23 mouse cellular contexts compared by ENCODE assay signal in genomic region chr11:97299939-97300338, GRCm38 (mm10). TPM values are rescaled to one million over a fixed set of nuclear protein-coding genes. Genes with fewer than 3 reads are reported as not detected.
DNase-seq lines count a peak whose midpoint lies in the region; ATAC-seq and TF ChIP-seq lines count a peak whose summit lies in the region.
"Had no signal": no experiment of that assay in that cellular context is flagged by ENCODE, and none has a peak within 500 bp of the region (broad histone marks: within the 10 kb centered on the region; RNA-seq: fewer than 3 reads in every experiment).

No protein-coding gene starts in this region.

- TF ChIP-seq CTCF in heart, postnatal 0 days (IDR thresholded peaks at IDR 0.05; ENCODE audit: low read depth), result no peak

- no peaks in the 10 kb centered on the region for H3K9me3 ChIP-seq in heart, embryonic 13.5 days
- no peaks in the 10 kb centered on the region for H3K9me3 ChIP-seq in heart, embryonic 15.5 days (replicated peaks)
- H3K9me3 ChIP-seq in heart, postnatal 0 days (replicated peaks; ENCODE audit: control insufficient read depth, low read length), result no peaks in the 10 kb centered on the region
- H3K9me3 ChIP-seq: embryonic facial prominence, embryonic 13.5 days; embryonic facial prominence, embryonic 15.5 days; forebrain, embryonic 10.5 days; forebrain, embryonic 12.5 days had no signal

- peak; percentile 36; the same call in 1 of the 2 replicates for TF ChIP-seq EP300 in heart, postnatal 0 days (IDR thresholded peaks at IDR 0.05; ENCODE audit: low read depth)

- H3K9ac ChIP-seq in heart, embryonic 13.5 days, result no peak overlapping the region
- no peak overlapping the region for H3K9ac ChIP-seq in heart, embryonic 15.5 days
- no peak overlapping the region for H3K9ac ChIP-seq in heart, postnatal 0 days (replicated peaks; ENCODE audit: low read depth, low read length)
- H3K9ac ChIP-seq: embryonic facial prominence, embryonic 13.5 days; embryonic facial prominence, embryonic 15.5 days; forebrain, embryonic 12.5 days had no signal

- H3K27ac ChIP-seq in heart, embryonic 13.5 days (replicated peaks), result peak overlapping the region; percentile 61
- peak overlapping the region; percentile 89 for H3K27ac ChIP-seq in heart, embryonic 15.5 days
- H3K27ac ChIP-seq in heart, postnatal 0 days (ENCODE audit: low read depth), result peak overlapping the region; percentile 24
- H3K27ac ChIP-seq: embryonic facial prominence, embryonic 13.5 days; embryonic facial prominence, embryonic 15.5 days; forebrain, embryonic 10.5 days; forebrain, embryonic 12.5 days had no signal

- H3K4me2 ChIP-seq in heart, embryonic 13.5 days, result no peak overlapping the region
- H3K4me2 ChIP-seq in heart, embryonic 15.5 days, result no peak overlapping the region
- H3K4me2 ChIP-seq in heart, postnatal 0 days (ENCODE audit: low read depth, low read length), result no peak overlapping the region
- H3K4me2 ChIP-seq: embryonic facial prominence, embryonic 13.5 days; embryonic facial prominence, embryonic 15.5 days; forebrain, embryonic 12.5 days had no signal

- no peak overlapping the region for H3K4me3 ChIP-seq in heart, embryonic 13.5 days
- H3K4me3 ChIP-seq in heart, embryonic 15.5 days, result no peak overlapping the region
- no peak overlapping the region for H3K4me3 ChIP-seq in heart, postnatal 0 days (ENCODE audit: low read depth, low read length)
- H3K4me3 ChIP-seq: embryonic facial prominence, embryonic 13.5 days; embryonic facial prominence, embryonic 15.5 days; erythroblast, embryonic 14.5 days; forebrain, embryonic 10.5 days; forebrain, embryonic 12.5 days had no signal

- peak; percentile 25; the same call in 1 of the 2 replicates for ATAC-seq in heart, embryonic 13.5 days (ENCODE audit: extremely low read depth, insufficient number of reproducible peaks, low FRiP score, low TSS enrichment)
- ATAC-seq in heart, embryonic 15.5 days (replicated peaks; ENCODE audit: insufficient number of reproducible peaks, insufficient read depth, low FRiP score, low read depth), result peak; percentile 56; the same call in 1 of the 2 replicates
- peak; percentile 65 for ATAC-seq in heart, postnatal 0 days (ENCODE audit: insufficient read depth, low read depth)
- ATAC-seq: forebrain, embryonic 14.5 days had no signal

- DNase-seq in heart, adult 9 months (ENCODE audit: low spot score in 2 of 2), result no peak
- DNase-seq in heart, adult 18-20 months, result no peak
- DNase-seq in heart, postnatal 0 days (ENCODE audit: low spot score), result peak; percentile 71
- no peak for DNase-seq in heart, postnatal 4 days
- DNase-seq: adrenal gland, adult 2 months; adrenal gland, postnatal 10 days; adrenal gland, postnatal 25 days; cerebellum, adult 11 months; cerebellum, adult 18-20 months; cerebellum, adult 8-10 months; cerebellum, adult 9-11 months; cerebellum, postnatal 14 days; cerebellum, postnatal 36 days; embryo, embryonic 11 days had no signal

- no peaks in the 10 kb centered on the region for H3K36me3 ChIP-seq in heart, embryonic 13.5 days
- no peaks in the 10 kb centered on the region for H3K36me3 ChIP-seq in heart, embryonic 15.5 days
- H3K36me3 ChIP-seq in heart, postnatal 0 days (replicated peaks; ENCODE audit: control insufficient read depth, insufficient read depth, low read length), result no peaks in the 10 kb centered on the region
- H3K36me3 ChIP-seq: embryonic facial prominence, embryonic 13.5 days; embryonic facial prominence, embryonic 15.5 days; forebrain, embryonic 10.5 days; forebrain, embryonic 12.5 days had no signal

- peaks cover 33% of the 10 kb centered on the region for H3K4me1 ChIP-seq in heart, embryonic 13.5 days
- peaks cover 31% of the 10 kb centered on the region for H3K4me1 ChIP-seq in heart, embryonic 15.5 days (replicated peaks)
- H3K4me1 ChIP-seq in heart, postnatal 0 days (ENCODE audit: control insufficient read depth, insufficient read depth), result peaks cover 15% of the 10 kb centered on the region; the same call in 1 of the 2 replicates
- H3K4me1 ChIP-seq: embryonic facial prominence, embryonic 13.5 days; forebrain, embryonic 12.5 days had no signal

- no peaks in the 10 kb centered on the region for H3K27me3 ChIP-seq in heart, embryonic 13.5 days (replicated peaks)
- no peaks in the 10 kb centered on the region for H3K27me3 ChIP-seq in heart, embryonic 15.5 days
- no peaks in the 10 kb centered on the region for H3K27me3 ChIP-seq in heart, postnatal 0 days (ENCODE audit: control insufficient read depth, insufficient read depth, low read length)
- H3K27me3 ChIP-seq: embryonic facial prominence, embryonic 13.5 days; embryonic facial prominence, embryonic 15.5 days; forebrain, embryonic 12.5 days had no signal

- 45% methylated on average over 2 of the region's 2 CpGs for WGBS in heart, embryonic 13.5 days
- 57% methylated on average over 2 of the region's 2 CpGs for whole genome bisulfite sequencing in heart, embryonic 15.5 days
- WGBS in heart, postnatal 0 days, result 34% methylated on average over 2 of the region's 2 CpGs

RNA-seq across cellular contexts. Expression of gene Mrpl45, which starts 15.6 kb away (rescaled TPM):
- polyA plus RNA-seq in heart, embryonic 13.5 days (2015; fragmentation: Nextera tagmentation; extraction: Ambion mirVana), result 51.7 and 56.7 TPM in 2 replicates
- 53.4 and 54.4 TPM in 2 replicates for polyA plus RNA-seq in heart, embryonic 15.5 days (2015; fragmentation: Nextera tagmentation; extraction: Ambion mirVana)
- total RNA-seq in heart, adult 18-20 months (2021), result 10 to 100 TPM; 59.6 to 70.9 TPM
- 41.8 and 48.8 TPM in 2 replicates for total RNA-seq in heart, postnatal 0 days (2014; rRNA removed; ENCODE audit: low replicate concordance)
- polyA plus RNA-seq in heart, postnatal 0 days (2015; fragmentation: Nextera tagmentation; extraction: Ambion mirVana), result 60.3 and 64.6 TPM in 2 replicates
- total RNA-seq in heart, postnatal 4 days (2021), result 10 to 100 TPM; 45.1 to 47.3 TPM

RNA-seq across cellular contexts. Expression of gene Npepps, which starts 19.5 kb away (rescaled TPM):
- polyA plus RNA-seq in heart, embryonic 13.5 days (2015; fragmentation: Nextera tagmentation; extraction: Ambion mirVana), result 83.5 and 85.4 TPM in 2 replicates
- 90.4 and 90.7 TPM in 2 replicates for polyA plus RNA-seq in heart, embryonic 15.5 days (2015; fragmentation: Nextera tagmentation; extraction: Ambion mirVana)
- 10 to 100 TPM; 75.9 to 77.7 TPM for total RNA-seq in heart, adult 18-20 months (2021)
- 28.1 and 45.8 TPM in 2 replicates for total RNA-seq in heart, postnatal 0 days (2014; rRNA removed; ENCODE audit: low replicate concordance)
- polyA plus RNA-seq in heart, postnatal 0 days (2015; fragmentation: Nextera tagmentation; extraction: Ambion mirVana), result 54.8 and 56.0 TPM in 2 replicates
- total RNA-seq in heart, postnatal 4 days (2021), result 10 to 100 TPM; 85.9 to 97.2 TPM

RNA-seq across cellular contexts. Expression of gene Gpr179, which starts 51.9 kb away (rescaled TPM):
- polyA plus RNA-seq in heart, embryonic 13.5 days (2015; fragmentation: Nextera tagmentation; extraction: Ambion mirVana), result 0.03 and 0.04 TPM in 2 replicates
- polyA plus RNA-seq in heart, embryonic 15.5 days (2015; fragmentation: Nextera tagmentation; extraction: Ambion mirVana), result 0.05 and 0.10 TPM in 2 replicates
- total RNA-seq in heart, adult 18-20 months (2021), result not detected
- total RNA-seq in heart, postnatal 0 days (2014; rRNA removed; ENCODE audit: low replicate concordance), result 0.12 TPM in 1 of 2 replicates, not detected in the other
- polyA plus RNA-seq in heart, postnatal 0 days (2015; fragmentation: Nextera tagmentation; extraction: Ambion mirVana), result not detected in 2 replicates
- total RNA-seq in heart, postnatal 4 days (2021), result under 1 TPM; 0.05 to 0.17 TPM
- total RNA-seq: common myeloid progenitor, adult 5-6 weeks had no signal
- polyA plus RNA-seq: erythroblast, embryonic 14.5 days had no signal

Comparison
In these comparisons a context has a peak if more than half of its experiments do, and no peak if none do; other contexts are left out.
1. H3K27ac ChIP-seq: peak in every context shown above with its lines; median percentile 89 in heart, embryonic 15.5 days; 61 in heart, embryonic 13.5 days; 24 in heart, postnatal 0 days.